Mouse (Mus musculus): ENCODE results near the gene Clspn.
"Not testable (repeated sequence)": the region's sequence is repeated elsewhere in the genome, so short reads cannot be mapped to it uniquely, and the experiment has no call there.

Gene Clspn

DNA sequence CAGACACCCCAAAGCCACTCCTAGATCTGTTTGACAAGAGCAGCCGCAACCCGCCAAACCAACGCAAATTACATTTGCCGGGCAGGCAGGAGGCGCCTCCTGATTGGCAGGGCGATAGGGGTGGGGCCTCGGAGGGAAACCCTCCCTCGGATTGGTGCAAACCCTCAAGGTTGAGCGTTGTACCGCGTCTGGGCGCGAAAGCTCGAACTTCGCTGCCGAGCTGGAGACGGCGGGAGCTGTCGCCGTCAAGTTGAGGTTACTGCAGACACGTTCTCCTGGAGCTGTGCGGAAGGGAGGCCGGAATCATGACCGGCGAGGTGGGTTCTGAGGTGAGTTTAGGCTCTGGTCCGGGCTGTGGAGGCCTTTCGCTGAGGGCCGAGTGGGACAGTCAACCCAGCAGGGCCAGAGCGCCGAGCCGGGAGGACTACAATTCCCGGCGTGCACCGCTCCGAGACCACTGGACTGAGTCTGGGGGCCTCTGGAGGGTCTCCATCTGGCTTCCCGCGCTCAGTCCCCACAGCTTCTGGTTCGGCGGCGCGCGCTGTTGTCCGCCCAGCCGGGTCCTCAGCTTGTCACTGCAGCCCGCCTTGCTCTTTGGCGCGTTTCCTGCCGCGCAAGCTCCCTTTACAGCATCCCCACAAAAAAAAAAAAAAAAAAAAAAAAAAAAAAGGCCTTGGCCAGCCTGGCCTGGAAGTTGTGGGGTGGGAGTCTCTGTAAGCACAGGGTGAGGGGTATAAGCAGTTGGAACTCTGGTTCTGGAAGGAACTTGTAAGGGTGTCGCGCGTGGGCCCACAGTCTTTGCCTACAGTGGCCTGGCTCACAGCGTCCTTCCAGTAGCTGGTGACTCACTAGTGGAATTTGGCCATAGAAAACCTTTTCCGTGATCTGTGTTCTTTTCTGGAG lies at the start of gene Clspn:
Gene Clspn (plus strand): TSS at position 127 of the 903 bp plus-strand sequence.
- DNase-seq (ENCODE audit: low read depth), result peak; percentile 95

DNA sequence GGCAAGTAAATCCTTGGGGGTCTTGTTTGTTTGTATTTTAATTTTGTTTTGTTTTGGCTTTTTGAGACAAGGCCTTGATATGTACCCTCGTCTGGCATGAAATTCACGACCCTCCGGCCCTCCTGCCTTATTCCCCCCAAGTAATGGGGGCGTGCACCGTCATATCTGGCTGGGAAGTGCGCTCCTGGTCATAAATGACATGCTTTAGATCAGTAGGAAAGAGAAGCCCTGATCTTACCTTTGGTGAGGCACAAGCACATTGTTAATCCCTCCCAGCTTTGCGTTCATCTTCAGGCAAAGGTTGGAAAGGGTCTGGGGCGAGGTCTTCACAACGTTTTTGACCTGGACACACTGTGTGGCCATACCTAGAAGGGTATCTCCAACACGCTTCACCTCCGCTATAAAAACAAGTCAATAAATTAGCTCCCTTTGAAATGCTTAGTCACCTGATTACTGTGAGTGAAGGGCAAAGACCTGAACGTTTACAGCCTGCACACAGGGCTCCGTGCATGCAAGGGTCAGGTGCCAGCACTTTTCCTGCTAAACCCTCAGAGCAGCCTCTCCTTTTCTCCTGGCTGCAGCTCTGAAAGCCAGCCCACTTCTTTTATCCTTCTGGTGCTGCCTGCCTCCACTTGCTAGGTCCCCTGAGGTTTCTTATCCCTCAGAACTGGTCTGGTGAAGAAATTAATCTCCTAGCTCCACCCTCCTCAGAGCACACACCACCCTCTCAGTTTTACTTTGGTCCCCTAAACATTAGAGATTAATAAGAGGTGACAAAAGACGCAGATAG lies 48.4 kb upstream of the Clspn start:
- no peak for DNase-seq (ENCODE audit: low read depth)

DNA sequence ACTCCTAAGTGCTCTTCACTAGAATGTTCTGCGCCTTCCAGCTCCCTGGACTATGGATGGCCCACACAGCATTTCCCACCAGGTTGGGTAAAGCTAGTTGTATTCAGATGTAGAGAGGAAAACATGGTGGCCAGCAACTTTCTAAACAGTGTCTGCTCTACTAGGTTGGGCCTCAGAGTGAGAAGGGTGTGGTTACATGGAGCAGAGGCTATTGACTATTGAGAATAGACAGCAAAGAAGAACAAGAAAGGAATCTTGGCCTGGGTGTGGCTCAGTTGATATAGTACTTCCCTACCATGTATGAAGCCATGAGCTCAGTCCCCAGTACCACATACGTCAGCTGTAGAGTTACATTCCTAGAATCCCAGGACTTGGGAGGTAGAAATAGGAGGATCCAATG lies 47.7 kb upstream of the Clspn start:
- no peak for DNase-seq (ENCODE audit: low read depth)

DNA sequence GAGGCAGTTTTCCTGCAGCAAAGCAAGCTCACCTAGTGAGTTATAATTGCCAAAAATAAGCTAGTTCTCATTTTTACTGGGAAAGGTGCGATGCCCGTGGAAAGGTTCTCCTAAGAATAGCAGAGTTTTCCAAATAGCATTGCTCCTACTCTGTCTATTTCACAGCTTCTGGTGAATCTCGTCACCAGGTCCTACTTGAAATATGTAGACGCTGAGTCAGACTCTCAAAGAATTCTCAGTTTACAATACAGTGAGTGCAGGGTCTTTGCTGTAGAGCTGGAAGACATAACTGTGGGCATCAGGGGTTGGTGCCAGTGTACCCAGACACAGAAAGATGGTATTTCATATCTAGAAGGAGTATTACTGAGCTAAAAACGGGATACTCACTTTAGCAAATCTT lies 45.7 kb upstream of the Clspn start:
- no peak for DNase-seq (ENCODE audit: low read depth)

DNA sequence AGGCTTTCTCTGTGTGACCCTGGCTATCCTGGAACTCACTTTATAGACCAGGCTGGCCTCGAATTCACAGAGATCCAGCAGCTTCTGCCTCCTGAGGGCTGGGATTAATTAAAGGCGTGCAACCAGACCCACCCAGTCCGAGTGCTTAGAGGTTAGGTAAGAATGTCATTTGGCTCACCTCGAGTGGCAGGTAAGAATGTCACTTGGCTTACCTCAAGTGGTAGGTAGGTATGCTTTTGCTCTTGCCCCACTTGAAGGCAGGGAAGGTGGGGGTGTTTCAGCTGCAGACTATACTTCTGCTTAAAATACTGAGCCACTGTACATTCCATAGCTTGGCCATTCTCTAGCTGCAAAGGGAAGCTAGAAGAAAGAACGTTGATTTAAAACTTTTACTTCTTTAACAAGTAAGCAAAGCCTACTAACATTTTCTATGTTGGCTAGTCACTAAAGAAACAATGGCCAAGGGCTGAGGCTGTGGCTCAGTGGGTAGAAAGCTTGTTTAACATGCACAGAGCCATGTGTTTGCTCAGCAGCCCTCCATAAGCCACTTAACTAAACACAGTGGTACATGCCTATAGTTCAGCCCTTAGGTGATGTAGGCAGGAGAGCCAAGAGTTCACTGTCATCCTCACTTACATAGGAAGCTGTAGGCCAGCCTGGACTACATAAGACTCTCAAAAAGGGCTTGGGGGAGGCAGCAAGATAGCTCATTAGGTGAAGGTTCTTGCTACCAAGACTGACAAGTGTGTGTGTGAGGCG lies 44.2 kb upstream of the Clspn start:
- DNase-seq (ENCODE audit: low read depth), result no peak

DNA sequence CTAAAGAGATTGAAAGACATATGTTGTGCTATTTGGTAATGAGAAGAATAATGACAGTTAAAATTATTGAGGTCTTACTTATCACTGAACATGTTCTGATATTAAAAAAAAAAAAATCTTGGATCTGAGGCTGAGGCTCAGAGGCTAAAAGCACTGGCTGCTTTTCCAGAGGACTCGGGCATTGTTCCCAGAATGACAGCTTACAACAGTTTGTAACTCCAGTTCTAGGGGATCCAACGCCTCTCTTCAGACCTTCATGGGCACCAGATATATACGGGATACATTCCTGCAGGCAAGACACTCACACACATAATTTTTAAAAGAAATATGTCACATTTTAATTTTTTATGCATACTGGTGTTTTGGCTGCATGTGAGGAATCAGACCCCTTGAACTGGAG lies 30.6 kb upstream of the Clspn start:
- DNase-seq (ENCODE audit: low read depth), result no peak

DNA sequence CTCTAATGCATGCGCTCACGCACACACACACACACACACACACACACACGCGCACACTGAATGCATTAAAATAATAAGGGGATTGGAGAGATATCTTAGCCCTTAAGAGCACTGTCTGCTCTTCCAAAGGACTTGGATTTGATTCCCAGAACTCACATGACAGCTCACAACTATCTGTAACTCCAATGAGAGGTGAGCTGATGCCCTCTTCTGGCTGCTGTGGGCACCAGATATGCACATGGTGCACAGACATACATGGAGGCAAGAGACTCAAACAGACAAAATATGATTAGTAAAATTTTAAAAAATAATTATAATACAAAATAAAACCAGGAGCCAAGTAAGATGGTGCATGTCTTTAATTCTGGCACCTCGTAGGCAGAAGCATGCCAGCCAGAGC lies 29.9 kb upstream of the Clspn start:
- peak; percentile 24 for DNase-seq (ENCODE audit: low read depth)

DNA sequence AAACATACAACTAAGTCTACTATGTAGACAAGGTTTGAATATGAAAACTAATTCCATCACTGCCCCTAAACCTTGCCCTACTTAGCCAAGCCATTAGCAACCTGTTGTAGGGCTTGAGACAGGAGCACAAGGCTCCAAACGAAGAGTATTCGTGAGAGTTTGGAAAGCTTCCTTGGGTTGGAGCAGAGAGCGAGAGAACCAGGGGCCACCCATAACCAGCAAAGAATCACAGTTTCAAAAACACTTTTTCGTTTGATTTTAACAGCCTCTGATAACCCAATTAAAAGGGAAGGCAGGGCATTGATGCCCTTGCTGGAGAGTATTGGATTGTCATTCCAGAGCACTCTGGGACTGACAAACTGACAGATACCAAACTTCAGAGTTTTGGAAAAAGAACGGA lies 24.4 kb upstream of the Clspn start:
- no peak for DNase-seq (ENCODE audit: low read depth)

DNA sequence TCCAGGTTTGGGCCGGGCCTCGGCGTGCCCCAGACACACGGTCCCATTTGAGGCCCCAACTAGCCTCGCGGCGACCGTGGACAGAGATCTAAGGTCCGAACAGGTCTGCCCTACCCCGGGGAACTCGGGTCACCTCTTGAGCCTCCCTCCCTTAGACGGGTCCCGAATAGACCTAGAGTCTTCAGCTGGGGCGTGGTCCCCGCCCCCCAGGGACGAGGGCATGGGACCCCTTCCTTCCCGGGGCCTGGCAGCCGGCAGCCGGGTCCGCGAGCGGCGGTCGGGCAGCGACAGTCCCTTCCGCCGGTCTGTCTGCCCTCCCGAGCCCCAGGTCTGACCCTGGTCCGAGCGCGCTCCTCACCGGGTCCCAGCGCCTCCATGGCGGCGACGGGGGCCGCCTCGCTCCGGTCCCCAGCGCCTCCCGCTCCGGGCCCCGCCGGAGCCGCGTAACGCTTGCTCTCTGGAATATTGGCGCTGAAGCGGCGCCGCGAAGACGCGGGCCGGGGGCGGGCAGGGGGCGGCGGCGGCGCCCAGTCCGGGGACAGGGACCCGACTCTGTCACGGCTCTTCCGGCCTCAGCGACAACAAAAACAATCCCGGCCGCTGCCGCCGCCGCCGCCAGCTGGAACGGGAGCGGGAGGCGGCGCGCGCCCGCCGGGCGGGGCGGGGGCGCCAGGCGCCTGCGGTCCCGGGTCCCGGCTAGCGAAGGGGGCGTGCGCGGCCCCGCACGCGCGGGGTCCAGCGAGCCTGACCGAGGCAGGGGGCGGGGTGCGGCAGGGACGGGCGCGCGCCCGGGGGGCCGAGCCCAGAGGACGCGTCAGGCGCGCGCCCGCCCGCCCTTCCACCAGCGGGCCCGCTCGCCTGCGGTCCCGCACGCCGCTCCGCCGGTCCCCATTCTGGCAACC lies 23.7 kb upstream of the Clspn start, which contains the start of gene Ago4:
Gene Ago4 (minus strand): TSS at position 646 of the 902 bp plus-strand sequence.
- DNase-seq (ENCODE audit: low read depth), result no peak

DNA sequence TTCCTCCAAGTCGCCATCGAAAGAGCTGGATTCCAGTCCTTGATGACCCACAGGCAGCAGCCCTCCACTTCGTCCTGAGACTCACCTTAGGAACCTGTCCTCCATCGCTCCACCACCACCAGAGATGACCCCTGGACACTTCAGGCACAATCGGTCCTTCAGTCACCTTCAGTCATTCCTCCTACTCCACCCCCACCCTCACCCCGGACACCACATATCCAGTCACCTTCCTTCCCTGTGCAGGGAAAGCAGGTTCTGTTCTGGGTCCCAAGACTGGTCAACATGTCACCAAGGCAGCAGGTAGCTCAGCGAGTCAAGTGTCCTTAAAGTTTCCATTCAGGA lies 23.0 kb upstream of the Clspn start:
- no peak for DNase-seq (ENCODE audit: low read depth)

DNA sequence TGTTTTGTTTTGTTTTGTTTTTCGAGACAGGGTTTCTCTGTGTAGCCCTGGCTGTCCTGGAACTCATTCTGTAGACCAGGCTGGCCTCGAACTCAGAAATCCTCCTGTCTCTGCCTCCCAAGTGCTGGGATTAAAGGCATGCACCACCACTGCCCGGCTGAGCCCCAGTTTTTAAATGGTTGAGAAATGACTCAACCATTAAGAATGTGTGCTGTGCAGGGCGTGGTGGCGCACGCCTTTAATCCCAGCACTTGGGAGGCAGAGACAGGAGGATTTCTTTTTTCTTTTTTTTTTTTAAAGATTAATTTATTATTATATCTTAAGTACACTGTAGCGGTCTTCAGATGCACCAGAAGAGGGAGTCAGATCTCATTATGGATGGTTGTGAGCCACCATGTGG lies 21.1 kb upstream of the Clspn start:
- not testable (repeated sequence) for DNase-seq (ENCODE audit: low read depth)

DNA sequence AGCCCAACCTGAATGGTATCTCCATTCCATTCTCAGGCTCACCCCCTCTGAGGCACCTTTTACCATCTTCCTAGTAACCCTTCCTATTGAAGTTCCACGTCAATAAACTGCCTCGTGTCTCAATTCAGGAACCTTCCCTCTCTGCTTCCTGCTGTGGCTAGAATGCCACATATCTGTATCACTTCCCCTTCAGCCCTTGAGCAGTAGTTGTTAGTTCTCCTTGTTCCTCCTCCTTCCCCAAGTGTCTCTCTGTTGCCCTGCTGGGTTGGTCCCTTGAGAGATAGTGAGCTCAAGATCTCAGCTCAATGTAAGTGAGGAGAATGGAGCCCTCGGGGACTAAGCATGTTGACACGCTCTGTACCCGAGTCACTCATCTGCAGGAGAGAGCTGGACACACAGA lies 19.9 kb upstream of the Clspn start:
- peak; percentile 52 for DNase-seq (ENCODE audit: low read depth)

DNA sequence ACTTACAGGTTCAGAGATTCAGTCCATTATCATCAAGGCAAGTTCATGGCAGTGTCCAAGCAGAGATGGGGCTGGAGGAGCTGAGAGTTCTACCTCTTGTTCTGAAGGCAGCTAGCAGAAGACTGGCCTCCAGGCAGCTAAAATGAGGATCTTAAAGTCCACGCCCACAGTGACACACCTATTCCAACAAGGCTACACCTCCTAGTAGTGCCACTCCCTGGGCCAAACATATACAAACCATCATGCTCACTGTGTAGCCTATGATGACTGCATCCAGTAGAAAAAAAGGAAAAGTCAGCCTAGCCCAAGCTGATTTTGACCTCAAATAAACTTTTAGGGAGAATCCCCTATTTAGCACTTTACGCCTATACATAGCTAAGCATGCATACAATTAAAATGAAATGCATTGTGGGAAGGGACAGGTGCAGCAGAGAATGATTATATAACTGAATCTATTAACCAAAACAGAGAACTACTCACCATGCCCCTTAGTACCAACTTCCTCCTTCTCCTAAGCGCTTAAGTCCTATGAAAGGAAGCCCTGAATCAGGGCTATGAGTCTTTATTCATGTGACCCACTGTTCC lies 16.2 kb upstream of the Clspn start:
- DNase-seq (ENCODE audit: low read depth), result peak; percentile 57

DNA sequence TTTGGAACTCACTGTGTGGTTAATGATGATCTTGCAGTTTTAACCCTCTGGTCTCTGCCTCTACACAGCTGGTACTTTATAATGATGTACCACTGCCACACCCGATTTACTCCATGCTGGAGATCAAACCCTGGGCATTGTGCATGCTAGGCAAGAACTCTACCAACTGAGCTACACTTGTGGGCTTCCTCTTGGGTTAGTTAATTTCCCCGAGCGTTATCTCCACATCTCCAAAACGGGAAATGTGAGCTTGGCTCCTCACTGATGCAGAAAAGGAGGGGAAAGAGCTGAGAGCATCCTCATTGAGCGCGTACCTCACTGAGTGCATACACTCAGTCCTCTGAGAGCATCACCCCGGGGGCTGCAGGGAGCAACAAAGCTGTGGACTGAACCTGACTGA lies 13.9 kb upstream of the Clspn start:
- DNase-seq (ENCODE audit: low read depth), result peak; percentile 51

DNA sequence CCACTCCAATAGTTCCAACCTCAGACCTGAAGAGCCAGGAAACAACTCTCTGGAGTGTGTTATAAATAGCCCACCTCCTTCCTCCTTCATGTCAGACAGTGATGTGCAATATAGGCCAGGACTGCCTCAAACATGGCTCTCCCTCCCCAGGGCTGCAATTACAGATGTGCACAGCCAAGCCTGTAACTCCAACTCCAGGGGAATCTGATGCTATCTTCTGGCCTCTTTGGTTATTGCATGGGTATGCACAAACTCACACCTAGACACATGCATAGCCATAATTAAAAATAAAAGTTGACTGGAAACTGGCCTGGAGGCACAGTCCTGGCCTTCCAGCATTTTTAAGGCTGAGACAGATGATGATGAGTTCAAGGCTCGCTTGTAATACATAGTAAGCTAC lies 11.7 kb upstream of the Clspn start:
- no peak for DNase-seq (ENCODE audit: low read depth)

DNA sequence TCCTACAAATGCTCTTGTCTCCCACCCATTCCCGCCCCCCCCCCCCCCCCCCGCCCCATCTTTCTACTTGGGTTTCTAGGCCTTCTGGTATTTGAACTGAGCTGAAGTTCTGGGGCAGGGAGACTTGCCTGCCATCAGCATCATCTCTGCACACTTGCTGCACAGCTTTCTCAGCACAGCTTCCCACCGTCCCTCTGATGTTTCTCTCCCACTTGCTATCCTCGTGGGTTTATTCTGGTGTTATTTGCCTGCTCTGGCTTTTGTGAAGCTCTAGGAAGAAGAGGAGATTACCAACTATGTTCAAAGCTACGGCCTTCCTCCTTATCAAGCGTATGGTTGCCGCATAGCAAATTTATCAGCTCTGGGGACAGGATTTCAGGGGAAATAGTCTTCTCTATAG lies 11.0 kb upstream of the Clspn start:
- no peak for DNase-seq (ENCODE audit: low read depth)

DNA sequence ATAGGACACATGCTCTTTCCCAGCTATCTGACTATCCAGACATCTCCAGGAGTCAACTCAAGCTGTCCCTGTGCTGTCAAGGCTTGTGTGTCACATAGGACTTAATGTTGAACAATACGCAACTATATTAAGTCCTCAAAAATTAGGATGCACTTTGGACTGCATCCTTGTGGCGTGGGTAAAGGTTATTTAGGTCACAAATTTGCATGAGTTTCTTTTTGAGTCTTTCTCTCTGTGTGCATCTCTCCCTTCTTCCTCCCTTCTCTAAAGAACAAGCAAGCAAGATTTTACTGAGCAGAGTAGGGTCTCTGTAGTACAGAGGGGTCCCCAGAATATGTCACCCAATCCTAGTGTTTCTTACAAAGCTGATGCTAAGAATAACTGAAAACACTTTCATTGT lies 10.6 kb upstream of the Clspn start:
- DNase-seq (ENCODE audit: low read depth), result no peak

DNA sequence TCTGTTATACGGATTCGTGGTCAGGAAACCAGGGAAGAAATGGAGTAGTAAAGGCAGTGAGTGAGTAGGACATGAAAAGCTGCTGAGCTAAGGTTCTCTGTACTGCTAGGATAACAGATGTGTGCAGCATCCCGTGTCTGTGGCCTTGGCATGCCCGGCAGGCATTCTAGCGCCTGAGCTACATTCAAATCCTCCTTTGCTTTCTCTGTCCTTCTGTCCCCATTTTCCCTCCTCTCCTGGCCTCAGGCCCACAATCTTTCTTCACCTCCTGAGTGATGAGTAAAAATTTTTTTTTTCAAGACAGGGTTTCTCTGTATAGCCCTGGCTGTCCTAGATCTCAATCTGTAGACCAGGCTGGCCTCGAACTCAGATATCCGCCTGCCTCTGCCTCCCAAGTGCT lies 4.6 kb upstream of the Clspn start:
- no peak for DNase-seq (ENCODE audit: low read depth)

DNA sequence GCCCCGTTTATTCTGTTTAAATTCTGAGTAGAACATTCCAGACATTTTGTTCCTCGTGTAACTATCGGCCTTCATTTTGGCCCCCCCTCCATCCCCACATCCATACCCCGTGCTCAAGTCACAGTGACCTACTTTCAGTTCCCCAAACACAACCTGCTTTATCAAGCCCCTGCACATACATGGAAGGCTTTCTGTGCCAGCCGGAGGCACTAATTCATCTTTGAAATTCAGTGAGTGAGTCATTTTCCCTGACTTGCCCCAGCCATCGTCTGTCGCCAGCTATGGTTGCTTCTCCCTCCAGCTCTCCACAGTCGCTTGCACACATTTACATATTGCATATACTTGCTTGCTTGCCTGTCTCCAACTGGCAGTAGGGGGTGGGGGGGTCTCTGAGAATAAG lies 3.6 kb upstream of the Clspn start:
- DNase-seq (ENCODE audit: low read depth), result peak; percentile 66

DNA sequence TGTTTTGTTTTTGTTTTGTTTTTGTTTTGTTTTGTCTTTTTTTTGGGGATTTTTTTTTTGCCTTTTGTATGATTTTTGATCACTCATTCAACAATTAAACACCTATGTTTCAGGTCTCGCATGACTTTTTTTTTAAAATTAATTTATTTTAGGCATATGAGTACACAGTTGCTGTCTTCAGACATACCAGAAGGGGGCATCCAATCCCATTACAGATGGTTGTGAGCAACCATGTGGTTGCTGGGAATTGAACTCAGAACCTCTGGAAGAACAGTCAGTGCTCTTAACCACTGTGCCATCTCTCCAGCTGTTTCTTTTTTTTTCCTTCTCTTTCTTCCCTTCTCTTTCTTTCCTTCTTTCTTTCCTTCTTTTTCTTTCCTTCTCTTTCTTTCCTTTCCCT lies 3.0 kb upstream of the Clspn start:
- peak; percentile 43 for DNase-seq (ENCODE audit: low read depth)

DNA sequence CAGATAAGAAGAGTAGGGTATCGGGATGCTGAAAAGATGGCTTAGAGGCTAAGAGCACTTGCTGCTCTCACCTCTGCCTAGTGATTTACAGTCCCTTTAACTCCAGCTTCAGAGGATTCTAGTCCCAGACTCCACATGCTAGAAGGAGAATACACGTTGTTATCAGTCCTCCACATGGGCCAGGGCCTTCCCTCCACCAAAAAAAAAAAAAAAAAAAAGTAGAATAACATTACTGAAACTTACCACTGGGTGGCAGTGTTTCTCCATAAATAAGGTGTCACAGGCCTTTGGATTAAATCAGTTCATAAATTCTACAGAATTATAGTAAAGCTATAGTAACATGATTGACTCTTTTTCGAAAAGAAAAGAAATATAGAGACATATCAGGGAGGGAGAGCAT lies 2.3 kb upstream of the Clspn start:
- peak; percentile 84 for DNase-seq (ENCODE audit: low read depth)

Data from 416B (cell line).